Mouse (Mus musculus) layer of hippocampus, postnatal 10 days (tissue): ENCODE results near the gene Pan3. TPM values are rescaled to one million over a fixed set of nuclear protein-coding genes. Genes with fewer than 3 reads are reported as not detected.

Experiments
- DNase-seq, 2 experiments: peaks; one replicate each; pipeline ENCODE4 v3.0.0; 2021; ENCODE audit warnings: low spot score in 2 of 2
- total RNA-seq, 2 experiments: library from RNA; stranded (reverse); gene quantifications; 2 replicates each; pipeline ENCODE4 v1.2.3; 2021

The Pan3 gene
- total RNA-seq, 2 experiments from 2014 or later, result 86.9 to 89.7 TPM

- no peak for DNase-seq
Measured at GRCm38 (mm10) chr5:147479341-147479740, 49.4 kb downstream of the Pan3 start.

DNA sequence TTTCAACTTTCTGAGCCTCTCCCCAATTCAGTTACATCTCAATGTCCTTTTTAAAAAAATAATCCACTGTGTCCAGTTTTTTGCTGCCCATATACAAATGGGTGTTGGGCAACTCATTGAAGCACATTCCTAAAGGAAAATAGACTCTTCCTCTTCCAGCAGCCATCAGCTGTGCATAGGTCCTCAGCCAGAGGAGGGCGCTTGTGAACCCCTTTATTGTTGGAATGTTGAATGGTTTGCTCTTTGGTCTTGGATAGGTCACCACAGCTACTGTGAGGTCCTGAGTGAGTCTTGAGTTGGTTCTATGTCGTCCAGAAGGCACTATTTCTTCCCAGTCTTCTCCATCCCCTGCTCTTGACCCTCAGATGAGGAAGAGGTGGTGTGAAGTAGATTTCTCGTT, 54.2 kb downstream of the Pan3 start:
- DNase-seq, result no peak

DNA sequence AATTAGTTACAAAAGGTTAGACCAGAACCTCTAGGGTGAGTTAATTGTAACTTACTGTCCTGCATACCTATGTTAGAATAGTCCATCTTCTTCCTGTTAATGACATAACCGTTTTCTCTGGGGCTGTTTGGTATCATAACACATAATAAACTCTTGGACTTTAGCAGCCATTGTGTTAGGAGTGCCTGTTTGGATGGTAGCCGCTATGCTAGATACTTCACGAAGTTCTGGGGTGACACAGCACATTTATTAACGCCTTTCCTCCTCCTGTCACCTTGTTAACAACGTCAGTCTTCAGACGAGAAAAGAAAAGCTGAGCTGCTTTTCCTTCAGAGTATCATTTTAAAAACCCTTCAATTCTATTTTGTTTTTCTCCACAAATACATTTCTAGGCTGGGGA, 59.3 kb downstream of the Pan3 start:
- no peak for DNase-seq

GRCm38 (mm10) chr5:147490907-147491306, 60.9 kb downstream of the Pan3 start:
- DNase-seq, result no peak

GRCm38 (mm10) chr5:147492511-147492910, 62.5 kb downstream of the Pan3 start:
- DNase-seq, result no peak

GRCm38 (mm10) chr5:147493205-147493604, 63.2 kb downstream of the Pan3 start:
- no peak for DNase-seq

DNA sequence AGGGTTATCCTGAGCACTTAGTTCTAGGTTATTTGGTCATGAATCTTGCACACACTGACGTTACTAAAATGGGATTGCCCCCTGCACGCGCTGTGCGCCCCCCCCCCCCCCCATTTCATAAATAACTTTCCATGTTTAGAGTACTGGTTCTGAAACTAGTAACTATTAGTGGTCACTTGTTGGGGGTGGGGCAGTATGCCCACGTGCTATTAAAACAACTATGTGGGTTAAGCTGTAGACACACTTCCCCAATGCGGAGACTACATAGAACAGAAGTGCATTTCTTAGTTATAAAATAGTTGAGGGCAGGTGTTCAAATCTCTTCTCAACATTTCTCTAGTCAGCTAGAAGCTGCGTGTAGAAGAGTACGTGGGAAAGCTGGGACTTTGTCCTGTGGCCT, 63.7 kb downstream of the Pan3 start:
- DNase-seq, result no peak

DNA sequence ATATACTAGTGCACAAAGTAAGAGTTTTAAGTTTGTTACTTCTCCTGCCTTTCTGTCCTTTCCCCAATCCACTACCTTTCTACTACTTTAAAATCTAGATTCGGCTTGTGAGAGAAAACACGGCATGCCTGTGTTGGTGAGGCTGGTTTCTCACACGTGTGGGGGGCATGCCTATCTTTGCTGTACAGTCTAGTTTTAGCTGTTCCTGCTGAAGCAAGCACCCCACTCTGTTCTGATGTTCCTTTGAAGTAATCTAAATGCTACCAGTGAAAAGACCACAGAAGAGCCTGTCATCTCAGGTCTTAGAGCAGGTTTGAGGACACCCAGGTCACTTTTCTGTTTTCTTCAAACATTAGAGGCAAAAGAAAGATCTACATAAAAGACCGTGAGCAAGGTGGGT, 64.4 kb downstream of the Pan3 start:
- no peak for DNase-seq

DNA sequence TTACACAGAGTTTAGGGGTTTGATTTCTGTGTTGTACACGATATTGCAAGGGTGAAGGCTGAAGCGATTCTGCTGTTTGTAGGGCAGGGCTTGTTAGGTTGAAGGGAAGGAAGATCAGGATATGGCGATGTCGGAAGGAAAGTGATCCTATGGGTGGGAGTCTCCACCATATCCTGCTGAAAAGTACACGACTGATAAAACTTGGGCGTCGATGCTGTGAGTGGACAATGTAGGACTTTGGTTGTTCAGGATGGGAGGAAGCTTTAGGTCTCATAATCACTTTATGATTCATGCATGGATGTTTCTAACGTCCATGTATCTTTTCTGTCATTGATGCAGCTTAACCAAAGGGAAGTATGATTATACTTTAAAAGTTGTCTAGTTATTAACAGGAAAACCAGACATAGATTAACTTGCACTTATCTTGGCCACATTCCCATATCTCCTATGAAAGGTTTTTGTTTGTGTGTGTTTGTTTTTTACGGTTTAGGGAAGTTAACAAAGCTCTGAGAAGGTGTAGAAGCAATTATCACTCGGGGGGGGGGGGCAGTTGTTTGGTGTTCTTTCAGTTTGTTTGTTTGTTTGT, 64.9 kb downstream of the Pan3 start:
- no peak for DNase-seq

GRCm38 (mm10) chr5:147495961-147496360, 66.0 kb downstream of the Pan3 start:
- DNase-seq, result no peak

DNA sequence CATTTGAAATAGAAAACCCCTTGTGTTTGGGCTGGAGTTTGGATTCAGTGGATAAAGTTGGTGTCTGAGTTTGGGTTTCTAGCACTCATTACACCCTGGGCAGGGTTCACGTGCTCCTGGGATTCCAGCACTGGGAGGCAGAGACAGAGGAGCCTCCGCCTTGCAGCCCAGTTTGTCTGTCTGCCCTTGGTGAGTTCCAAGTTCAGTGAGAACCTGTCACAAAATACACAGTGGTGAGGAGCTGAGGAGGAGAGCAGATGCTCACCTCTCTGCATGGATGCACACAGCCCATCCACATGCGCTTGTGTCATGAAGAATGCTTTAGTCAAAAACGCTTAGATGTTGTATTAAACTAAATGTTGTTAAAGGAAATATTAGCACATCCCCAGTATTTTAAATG, 67.0 kb downstream of the Pan3 start:
- DNase-seq, result no peak

- DNase-seq, result no peak
Measured at GRCm38 (mm10) chr5:147497714-147498113, 67.8 kb downstream of the Pan3 start.

GRCm38 (mm10) chr5:147501456-147501998, 71.6 kb downstream of the Pan3 start:
- DNase-seq, result no peak

- no peak for DNase-seq
Measured at GRCm38 (mm10) chr5:147502921-147503320, 73.0 kb downstream of the Pan3 start.

DNA sequence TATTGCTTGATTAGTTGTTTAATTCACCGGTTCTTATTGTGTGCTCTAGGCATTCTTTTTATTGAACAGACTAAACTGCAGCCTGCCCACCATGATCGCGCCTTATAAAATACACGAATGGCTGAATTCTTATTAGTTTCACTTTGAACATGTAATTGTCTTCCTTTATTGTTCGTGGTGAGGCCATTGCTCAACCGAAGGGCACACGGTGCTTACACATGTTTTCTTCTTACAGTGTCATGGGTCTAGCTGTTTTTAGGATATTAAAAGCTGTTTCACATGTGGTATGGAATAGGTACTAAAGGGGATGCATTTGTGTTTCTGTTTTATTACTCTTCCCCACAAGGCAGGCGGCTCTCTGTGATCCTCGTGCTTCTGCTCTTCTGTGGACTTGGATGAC, 81.4 kb downstream of the Pan3 start:
- DNase-seq, result no peak

GRCm38 (mm10) chr5:147527006-147527405, 97.0 kb downstream of the Pan3 start:
- DNase-seq, result no peak

DNA sequence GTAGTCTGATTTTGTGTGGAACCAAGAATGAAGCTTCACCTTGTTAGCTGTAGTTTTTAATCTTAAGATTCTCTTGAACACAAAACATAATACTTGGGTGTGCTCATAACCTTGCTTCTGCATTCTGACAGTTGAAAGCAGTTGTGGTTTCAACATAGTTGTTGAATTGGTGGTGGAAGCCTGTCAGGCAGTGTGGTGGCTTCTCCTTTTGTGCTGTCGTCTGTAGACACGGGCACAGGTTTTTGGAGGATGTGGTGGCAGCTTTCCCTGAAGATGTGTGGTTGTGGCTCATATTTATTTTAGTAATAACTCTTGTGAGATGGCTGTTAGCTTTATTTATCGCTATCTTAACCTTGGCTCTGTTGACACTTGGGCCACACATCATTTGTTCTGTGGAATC, 97.8 kb downstream of the Pan3 start:
- DNase-seq, result no peak

GRCm38 (mm10) chr5:147532031-147532430, 102.1 kb downstream of the Pan3 start:
- DNase-seq, result no peak

- DNase-seq, result no peak
Measured at GRCm38 (mm10) chr5:147539409-147539808, 109.4 kb downstream of the Pan3 start.

GRCm38 (mm10) chr5:147539815-147540214, 109.9 kb downstream of the Pan3 start:
- DNase-seq, result no peak

DNA sequence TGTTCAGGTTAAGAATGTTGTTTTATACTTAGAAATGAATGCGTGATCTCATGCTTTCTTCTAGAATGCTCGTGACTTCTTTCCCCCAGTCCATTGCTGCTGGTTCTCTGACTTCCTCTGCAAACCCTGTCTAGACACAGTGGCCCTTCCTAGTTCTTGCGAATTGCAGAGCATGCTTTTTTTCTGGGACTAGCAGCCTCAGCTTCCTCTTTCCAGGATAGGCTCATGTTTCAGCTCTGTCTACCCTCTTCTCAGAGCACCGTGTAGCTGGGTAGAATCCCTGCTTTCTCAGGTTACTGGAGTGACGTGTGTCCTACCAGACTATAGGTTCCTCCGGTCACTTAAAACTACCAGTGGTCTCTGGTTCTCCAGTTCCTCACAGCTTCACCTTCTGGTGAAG, 112.3 kb downstream of the Pan3 start:
- no peak for DNase-seq

- no peak for DNase-seq
Measured at GRCm38 (mm10) chr5:147545731-147546241, 115.8 kb downstream of the Pan3 start.

GRCm38 (mm10) chr5:147549016-147549755, 119.2 kb downstream of the Pan3 start:
- no peak for DNase-seq
